Mouse (Mus musculus): ENCODE data around the gene Gclc. TPM values are rescaled to one million over a fixed set of nuclear protein-coding genes. Genes with fewer than 3 reads are reported as not detected.

The Gclc gene
- polyA plus RNA-seq, 1 experiment, result 27.0 TPM

DNA sequence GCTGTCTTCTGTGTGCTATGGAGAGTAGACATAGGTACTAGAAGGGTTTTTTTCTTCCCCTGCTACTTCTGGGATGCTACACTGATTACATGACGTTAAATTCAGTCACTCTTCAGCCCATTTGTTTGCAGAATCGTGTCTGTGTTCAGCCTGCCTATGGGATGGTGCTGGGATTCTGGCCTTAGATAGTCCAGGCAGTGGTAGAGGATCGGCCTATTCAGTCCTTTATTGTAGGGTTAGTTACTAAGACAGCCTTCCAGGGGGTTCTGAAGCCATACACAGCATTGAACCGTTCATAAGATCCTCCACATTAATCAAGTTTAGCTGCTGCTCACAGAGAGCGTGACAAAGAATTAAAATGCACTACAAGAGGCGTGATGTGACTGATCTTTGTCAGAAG, 16.6 kb downstream of the Gclc start:
- DNase-seq (ENCODE audit: low read depth), result peak; percentile 23
- TF ChIP-seq POLR2A (IDR thresholded peaks at IDR 0.05; ENCODE audit: borderline replicate concordance, extremely low read depth, insufficient read depth, insufficient read length, poor library complexity, severe bottlenecking) (no peak), CTCF (IDR thresholded peaks at IDR 0.05; ENCODE audit: borderline replicate concordance, extremely low read depth, insufficient read depth, insufficient read length) (no peak)

DNA sequence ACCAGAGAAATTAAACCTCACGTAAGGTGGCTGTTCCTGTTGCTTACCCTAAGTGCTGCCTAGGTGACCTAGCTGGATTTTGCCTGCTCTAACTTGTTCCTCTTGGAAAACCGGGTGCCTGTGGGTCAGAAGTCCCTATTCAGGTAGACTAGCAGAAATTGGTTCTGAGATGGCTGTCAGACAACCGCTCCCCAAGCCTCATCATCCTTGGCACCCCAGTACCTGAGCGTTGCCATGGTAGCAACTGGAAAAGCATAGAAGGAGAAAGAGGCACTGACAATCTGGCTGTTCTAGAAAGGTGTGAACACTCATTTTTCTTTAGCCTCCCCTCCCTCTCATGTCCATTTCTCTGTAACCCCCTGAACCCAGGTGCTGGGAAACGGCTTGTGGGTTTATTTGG, 17.0 kb downstream of the Gclc start:
- TF ChIP-seq POLR2A (IDR thresholded peaks at IDR 0.05; ENCODE audit: borderline replicate concordance, extremely low read depth, insufficient read depth, insufficient read length, poor library complexity, severe bottlenecking) (no peak), CTCF (IDR thresholded peaks at IDR 0.05; ENCODE audit: borderline replicate concordance, extremely low read depth, insufficient read depth, insufficient read length) (no peak)
- peak; percentile 52 for DNase-seq (ENCODE audit: low read depth)

DNA sequence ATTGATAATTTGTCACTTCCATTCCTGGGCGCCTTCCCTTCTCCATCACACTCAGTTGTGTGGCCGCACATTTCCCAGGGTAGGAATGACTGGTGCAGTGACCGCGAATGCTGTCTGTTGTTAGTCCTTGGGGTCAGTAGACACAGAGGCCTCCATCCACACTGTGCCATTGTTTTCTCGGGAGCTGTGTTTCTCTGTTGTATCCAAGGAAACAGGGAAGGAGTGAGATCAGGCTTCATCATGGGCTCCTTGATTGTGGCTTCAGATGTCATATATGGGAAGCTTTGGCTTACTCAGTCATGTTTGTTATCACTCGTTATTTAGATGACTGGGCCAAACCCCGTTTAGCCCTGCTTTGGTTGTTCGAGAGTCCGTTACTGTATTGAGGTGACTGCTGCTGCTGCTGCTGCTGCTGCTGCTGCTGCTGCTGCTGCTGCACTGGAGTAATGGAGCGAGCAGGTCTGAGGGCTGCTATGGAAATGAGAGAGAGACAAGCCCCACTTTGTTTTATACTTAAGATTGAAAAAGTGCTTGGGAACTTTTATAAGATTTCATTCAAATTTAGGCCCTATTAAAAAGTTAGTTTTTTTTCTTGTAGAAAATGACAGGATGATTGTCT, 17.5 kb downstream of the Gclc start:
- DNase-seq (ENCODE audit: low read depth), result peak; percentile 55
- no peak for TF ChIP-seq POLR2A (IDR thresholded peaks at IDR 0.05; ENCODE audit: borderline replicate concordance, extremely low read depth, insufficient read depth, insufficient read length, poor library complexity, severe bottlenecking)
- TF ChIP-seq CTCF (IDR thresholded peaks at IDR 0.05; ENCODE audit: borderline replicate concordance, extremely low read depth, insufficient read depth, insufficient read length), result no peak

DNA sequence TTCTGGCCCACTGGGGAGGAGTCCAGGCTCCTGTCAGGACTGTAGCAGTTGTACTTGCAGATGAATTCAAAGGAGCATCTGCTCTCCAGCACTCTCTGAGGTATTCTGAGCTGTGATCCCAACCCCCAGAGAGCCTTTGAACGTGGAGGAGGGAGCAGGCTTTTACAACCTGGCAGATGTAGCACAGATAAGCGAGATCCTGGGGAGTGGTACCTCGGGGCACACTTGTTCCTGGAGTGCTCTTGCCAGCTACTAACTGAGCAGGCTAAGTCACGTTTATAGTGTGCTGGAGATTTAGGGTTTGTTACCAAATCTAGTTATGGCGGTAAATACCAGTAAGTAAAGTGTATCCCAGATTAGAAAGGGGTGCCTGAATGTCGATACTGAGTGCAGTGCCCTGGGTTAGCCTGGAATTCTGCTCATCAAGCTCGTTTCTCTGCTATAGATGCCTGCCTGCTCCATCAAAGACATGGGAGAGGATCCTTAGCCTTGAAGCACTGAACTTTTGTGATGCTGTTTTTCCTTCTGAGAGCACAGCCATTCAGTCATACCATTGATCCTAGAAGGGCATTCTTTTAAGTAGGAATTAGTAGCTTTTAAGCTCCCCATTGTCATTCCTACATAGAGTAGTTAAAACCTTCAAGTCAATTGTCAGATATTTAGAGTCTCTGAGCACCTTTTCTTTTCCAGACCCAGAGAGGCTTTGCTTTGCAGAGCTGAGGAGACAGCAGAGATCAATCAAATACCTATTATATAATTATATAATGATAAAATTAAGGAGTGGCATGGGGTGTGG, 22.6 kb downstream of the Gclc start:
- TF ChIP-seq CTCF (IDR thresholded peaks at IDR 0.05; ENCODE audit: borderline replicate concordance, extremely low read depth, insufficient read depth, insufficient read length) (no peak), POLR2A (IDR thresholded peaks at IDR 0.05; ENCODE audit: borderline replicate concordance, extremely low read depth, insufficient read depth, insufficient read length, poor library complexity, severe bottlenecking) (no peak)

DNA sequence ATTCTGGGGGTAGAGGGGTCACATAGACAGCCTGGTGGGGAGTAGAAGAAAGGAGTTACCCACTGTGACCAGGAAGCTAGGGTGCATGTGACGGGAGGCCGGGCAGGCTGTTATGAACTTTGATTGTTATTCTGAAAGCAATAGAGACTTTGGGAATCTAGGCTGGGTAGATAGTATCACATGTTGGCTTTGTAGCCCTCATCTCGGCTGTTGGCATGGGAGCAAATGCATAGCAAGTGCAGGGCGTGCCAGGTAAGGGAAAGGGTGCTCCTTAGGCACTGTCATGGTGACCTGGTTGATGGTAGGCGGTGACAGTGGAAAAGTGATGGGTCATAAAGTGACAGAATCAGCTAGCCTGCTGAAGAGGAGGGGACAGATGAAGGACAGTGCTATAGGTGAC, 23.3 kb downstream of the Gclc start:
- no peak for DNase-seq (ENCODE audit: low read depth)
- no peak for TF ChIP-seq POLR2A (IDR thresholded peaks at IDR 0.05; ENCODE audit: borderline replicate concordance, extremely low read depth, insufficient read depth, insufficient read length, poor library complexity, severe bottlenecking)

More for the DNA sequence above, 22.6 kb downstream of the Gclc start:
- DNase-seq (ENCODE audit: low read depth), result no peak

DNA sequence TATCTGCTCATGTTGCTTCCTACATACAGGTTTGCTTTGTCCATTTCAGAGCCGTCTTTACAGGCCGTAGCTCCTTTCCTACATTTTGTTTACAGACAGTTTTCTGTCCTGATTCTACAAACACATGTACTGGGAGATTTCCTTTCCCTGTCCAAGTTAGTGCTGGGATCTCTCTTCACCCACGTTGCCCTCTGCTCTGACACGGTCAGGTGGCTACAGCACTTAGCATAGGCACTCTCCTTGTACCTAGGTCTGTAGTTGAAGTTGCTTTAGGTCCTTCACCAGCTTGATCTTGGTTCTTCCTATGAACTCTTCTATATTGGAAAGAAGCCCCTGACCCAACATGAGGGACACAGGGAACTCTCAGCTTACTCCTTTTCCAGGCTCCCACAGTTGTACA, 25.4 kb downstream of the Gclc start:
- no peak for DNase-seq (ENCODE audit: low read depth)

DNA sequence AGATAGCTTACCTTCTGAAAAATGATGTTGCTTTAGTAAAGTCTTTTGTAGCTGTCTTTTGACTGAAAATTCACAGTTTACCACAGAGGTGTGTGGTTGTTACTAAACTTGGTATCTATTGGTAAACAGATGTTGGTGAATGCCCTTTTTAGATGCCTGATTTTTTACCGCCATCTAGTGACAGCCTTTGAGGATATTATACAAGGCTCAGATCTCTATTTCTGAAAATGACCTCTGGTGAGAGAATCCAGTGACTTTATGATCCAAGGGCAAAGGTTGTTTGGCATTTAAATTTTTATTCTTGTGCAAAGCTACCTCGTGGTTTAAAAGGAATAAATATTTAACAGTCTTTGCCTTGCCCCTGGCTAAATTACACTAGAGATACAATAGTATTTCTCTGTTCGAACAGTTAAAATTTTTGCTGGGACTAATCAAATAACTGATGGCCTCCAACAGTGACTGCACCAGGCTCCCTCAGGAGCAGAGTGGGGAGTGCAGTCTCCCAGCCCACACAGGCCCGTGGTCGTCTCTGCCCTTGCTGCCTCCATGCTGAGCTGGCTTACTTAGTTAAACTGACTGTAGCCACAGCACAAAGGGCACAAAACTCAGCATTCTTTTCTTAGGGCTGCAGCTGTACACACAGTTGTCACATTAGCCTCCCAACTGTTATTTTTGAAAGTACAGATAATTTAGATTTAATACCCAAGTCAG, 27.3 kb downstream of the Gclc start:
- TF ChIP-seq CTCF (IDR thresholded peaks at IDR 0.05; ENCODE audit: borderline replicate concordance, extremely low read depth, insufficient read depth, insufficient read length) (no peak), POLR2A (IDR thresholded peaks at IDR 0.05; ENCODE audit: borderline replicate concordance, extremely low read depth, insufficient read depth, insufficient read length, poor library complexity, severe bottlenecking) (no peak)
- DNase-seq (ENCODE audit: low read depth), result peak; percentile 56

More for the DNA sequence above, 25.4 kb downstream of the Gclc start:
- no peak for TF ChIP-seq CTCF (IDR thresholded peaks at IDR 0.05; ENCODE audit: borderline replicate concordance, extremely low read depth, insufficient read depth, insufficient read length)
- TF ChIP-seq POLR2A (IDR thresholded peaks at IDR 0.05; ENCODE audit: borderline replicate concordance, extremely low read depth, insufficient read depth, insufficient read length, poor library complexity, severe bottlenecking), result no peak

DNA sequence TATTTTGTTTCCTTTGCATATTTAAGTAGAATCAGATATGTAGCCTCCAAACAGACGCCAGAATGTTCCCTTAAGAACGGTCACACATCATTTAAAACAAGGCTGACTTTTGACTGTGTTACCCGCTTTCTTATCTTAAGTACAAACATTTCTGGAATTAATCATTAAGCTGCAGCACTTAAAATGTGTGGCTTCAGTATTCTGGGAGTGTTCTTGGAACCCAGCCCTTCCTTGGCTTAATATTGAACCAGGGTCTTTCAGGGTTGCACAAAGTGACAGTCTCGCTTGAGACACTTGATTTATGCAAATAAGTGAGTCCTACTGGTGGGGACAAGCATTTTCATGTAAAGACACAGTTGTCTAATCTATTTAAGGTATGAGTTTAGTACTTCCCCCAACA, 27.9 kb downstream of the Gclc start:
- DNase-seq (ENCODE audit: low read depth), result no peak
- TF ChIP-seq CTCF (IDR thresholded peaks at IDR 0.05; ENCODE audit: borderline replicate concordance, extremely low read depth, insufficient read depth, insufficient read length), result no peak
- TF ChIP-seq POLR2A (IDR thresholded peaks at IDR 0.05; ENCODE audit: borderline replicate concordance, extremely low read depth, insufficient read depth, insufficient read length, poor library complexity, severe bottlenecking), result no peak

DNA sequence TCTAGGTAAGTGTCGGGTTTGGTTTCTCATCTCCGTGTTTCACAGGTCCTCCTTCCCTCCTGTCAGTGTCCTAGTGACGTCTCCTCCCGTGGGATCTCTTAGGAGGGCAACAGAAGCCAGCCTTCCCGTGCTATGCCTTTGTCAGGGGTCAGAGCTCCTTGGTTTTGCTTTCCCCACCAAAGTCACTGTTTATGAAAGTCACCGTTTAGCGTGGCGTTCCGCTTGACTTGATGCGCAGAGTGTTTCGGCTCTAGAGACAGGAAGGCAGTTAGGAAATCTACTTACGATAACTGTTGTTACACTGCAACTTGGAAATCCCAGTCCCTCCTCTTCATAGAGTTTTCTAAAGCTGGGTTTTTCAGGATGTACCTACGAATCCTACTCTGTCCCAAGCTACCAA, 28.7 kb downstream of the Gclc start:
- DNase-seq (ENCODE audit: low read depth), result no peak
- TF ChIP-seq CTCF (IDR thresholded peaks at IDR 0.05; ENCODE audit: borderline replicate concordance, extremely low read depth, insufficient read depth, insufficient read length), result no peak
- TF ChIP-seq POLR2A (IDR thresholded peaks at IDR 0.05; ENCODE audit: borderline replicate concordance, extremely low read depth, insufficient read depth, insufficient read length, poor library complexity, severe bottlenecking), result no peak

DNA sequence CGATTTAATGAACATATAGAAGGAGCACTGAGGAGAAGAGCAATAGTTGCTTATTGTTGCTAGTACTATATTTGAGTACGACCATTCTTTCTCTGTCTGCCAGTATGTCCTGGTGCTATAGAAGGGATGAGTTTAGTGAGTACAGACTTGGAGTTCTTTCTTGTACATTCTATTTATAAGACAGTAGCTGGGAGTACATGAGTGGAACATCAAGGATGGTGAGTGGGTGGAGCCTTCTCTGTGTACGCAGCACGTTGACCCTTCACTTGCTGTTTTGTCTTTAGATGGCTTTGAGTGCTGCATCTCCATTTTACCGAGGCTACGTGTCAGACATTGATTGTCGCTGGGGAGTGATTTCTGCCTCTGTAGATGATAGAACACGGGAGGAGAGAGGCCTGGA, 31.1 kb downstream of the Gclc start:
- TF ChIP-seq POLR2A (IDR thresholded peaks at IDR 0.05; ENCODE audit: borderline replicate concordance, extremely low read depth, insufficient read depth, insufficient read length, poor library complexity, severe bottlenecking) (no peak), CTCF (IDR thresholded peaks at IDR 0.05; ENCODE audit: borderline replicate concordance, extremely low read depth, insufficient read depth, insufficient read length) (no peak)

DNA sequence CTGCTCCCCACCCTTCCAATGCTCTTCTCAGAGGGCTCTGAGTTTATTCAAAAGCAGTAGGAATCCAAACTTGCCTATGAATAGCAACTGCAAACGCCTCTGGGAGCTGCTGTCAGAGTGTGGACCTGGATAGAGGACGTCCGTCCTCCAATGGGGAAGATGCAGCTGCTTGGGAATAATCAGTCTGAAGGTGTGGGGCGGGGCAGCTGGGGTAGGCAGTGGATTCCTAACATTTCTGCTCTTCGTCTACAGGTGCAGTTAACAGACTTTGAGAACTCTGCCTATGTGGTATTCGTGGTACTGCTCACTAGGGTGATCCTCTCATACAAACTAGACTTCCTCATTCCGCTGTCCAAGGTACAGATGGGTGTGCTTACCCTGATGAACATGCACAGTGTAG, 33.6 kb downstream of the Gclc start:
- TF ChIP-seq POLR2A (IDR thresholded peaks at IDR 0.05; ENCODE audit: borderline replicate concordance, extremely low read depth, insufficient read depth, insufficient read length, poor library complexity, severe bottlenecking), result no peak
- no peak for TF ChIP-seq CTCF (IDR thresholded peaks at IDR 0.05; ENCODE audit: borderline replicate concordance, extremely low read depth, insufficient read depth, insufficient read length)
- DNase-seq (ENCODE audit: low read depth), result no peak

More for the DNA sequence above, 31.1 kb downstream of the Gclc start:
- DNase-seq (ENCODE audit: low read depth), result no peak

All from brain, embryonic 14.5 days (tissue).